Mouse (Mus musculus) heart, embryonic 15.5 days (tissue): ENCODE results near the gene Klc2. TPM values are rescaled to one million over a fixed set of nuclear protein-coding genes. Genes with fewer than 3 reads are reported as not detected.

Experiments
- ATAC-seq: fragments of 200-750 bp; cut with Nextera tagmentation; replicated peaks from 2 replicates; pipeline ENCODE4 v1.8.0; 2017; ENCODE audit warnings: low read depth, moderate TSS enrichment; ENCODE audit not compliant: insufficient number of reproducible peaks, insufficient read depth, low FRiP score
- H3K27ac ChIP-seq: fragments of 300-500 bp; sonication (generic); 2 replicates; pipeline ENCODE4 v1.5.1; 2015; ENCODE audit warnings: mild to moderate bottlenecking, inconsistent platforms
- H3K27me3 ChIP-seq: fragments of 300-500 bp; sonication (generic); 2 replicates; pipeline ENCODE4 v1.6.1; 2015; ENCODE audit warnings: inconsistent platforms
- H3K36me3 ChIP-seq: fragments of 300-500 bp; sonication (generic); 2 replicates; pipeline ENCODE4 v1.6.1; 2015; ENCODE audit warnings: mild to moderate bottlenecking, inconsistent platforms
- H3K4me1 ChIP-seq: fragments of 300-500 bp; sonication (generic); replicated peaks from 2 replicates; pipeline ENCODE4 v1.6.1; 2015; ENCODE audit warnings: inconsistent platforms
- H3K4me2 ChIP-seq: fragments of 300-500 bp; sonication (generic); 2 replicates; pipeline ENCODE4 v1.6.1; 2015; ENCODE audit warnings: inconsistent platforms, mild to moderate bottlenecking, moderate library complexity
- H3K4me3 ChIP-seq: fragments of 300-500 bp; sonication (generic); 2 replicates; pipeline ENCODE4 v1.5.1; 2015; ENCODE audit warnings: mild to moderate bottlenecking, inconsistent platforms
- H3K9ac ChIP-seq: fragments of 300-500 bp; sonication (generic); 2 replicates; pipeline ENCODE4 v1.6.1; 2015; ENCODE audit warnings: mild to moderate bottlenecking, inconsistent platforms
- H3K9me3 ChIP-seq: fragments of 300-500 bp; sonication (generic); replicated peaks from 2 replicates; pipeline ENCODE4 v1.6.1; 2016; ENCODE audit warnings: inconsistent platforms
- WGBS: fragments of 180-500 bp; shearing (Covaris S2); methylation state at CpG from one replicate; pipeline ENCODE4 v1.1.7; 2015; ENCODE audit warnings: mixed read lengths; 5-methylcytosine and 5-hydroxymethylcytosine counted together
- polyA plus RNA-seq: library from polyadenylated mRNA; unstranded; fragments of >200 nt; fragmentation: Nextera tagmentation; extraction: Ambion mirVana; gene quantifications from 2 replicates; pipeline ENCODE4 v1.2.1, GENCODE M21; 2015

The Klc2 gene
- polyA plus RNA-seq, 1 experiment from 2014 or later = 17.1 TPM

DNA sequence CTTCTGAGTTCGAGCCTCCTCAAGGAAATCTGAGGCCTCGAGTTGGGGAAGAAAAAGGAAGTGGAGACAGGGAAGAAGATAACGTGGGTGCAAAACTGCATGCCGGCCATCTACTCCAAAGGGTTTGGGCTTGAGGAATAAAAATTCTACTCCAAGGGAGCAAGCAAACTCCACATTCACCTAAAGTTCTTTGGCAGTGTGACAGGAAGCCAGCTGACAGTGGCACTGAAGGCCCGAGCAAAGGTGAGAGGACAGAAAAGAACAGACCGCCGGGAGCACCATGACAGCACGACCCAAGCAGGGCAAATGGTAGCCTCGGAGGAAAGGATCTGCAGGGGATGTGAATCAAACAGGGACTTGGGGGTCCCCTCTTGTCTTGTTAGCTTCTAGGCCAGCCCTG lies 12.3 kb downstream of the Klc2 start:
- H3K27ac ChIP-seq = peak overlapping the region; percentile 96
- ATAC-seq = no peak
- H3K4me1 ChIP-seq = peaks cover 22% of the 10 kb centered on the region
- H3K9me3 ChIP-seq = no peaks in the 10 kb centered on the region
- peak overlapping the region; percentile 87 for H3K4me2 ChIP-seq
- H3K9ac ChIP-seq = peak overlapping the region; percentile 90
- 4% methylated on average over 9 of the region's 9 CpGs for WGBS
- H3K36me3 ChIP-seq = peaks cover 60% of the 10 kb centered on the region
- no peaks in the 10 kb centered on the region for H3K27me3 ChIP-seq
- peak overlapping the region; percentile 88 for H3K4me3 ChIP-seq

DNA sequence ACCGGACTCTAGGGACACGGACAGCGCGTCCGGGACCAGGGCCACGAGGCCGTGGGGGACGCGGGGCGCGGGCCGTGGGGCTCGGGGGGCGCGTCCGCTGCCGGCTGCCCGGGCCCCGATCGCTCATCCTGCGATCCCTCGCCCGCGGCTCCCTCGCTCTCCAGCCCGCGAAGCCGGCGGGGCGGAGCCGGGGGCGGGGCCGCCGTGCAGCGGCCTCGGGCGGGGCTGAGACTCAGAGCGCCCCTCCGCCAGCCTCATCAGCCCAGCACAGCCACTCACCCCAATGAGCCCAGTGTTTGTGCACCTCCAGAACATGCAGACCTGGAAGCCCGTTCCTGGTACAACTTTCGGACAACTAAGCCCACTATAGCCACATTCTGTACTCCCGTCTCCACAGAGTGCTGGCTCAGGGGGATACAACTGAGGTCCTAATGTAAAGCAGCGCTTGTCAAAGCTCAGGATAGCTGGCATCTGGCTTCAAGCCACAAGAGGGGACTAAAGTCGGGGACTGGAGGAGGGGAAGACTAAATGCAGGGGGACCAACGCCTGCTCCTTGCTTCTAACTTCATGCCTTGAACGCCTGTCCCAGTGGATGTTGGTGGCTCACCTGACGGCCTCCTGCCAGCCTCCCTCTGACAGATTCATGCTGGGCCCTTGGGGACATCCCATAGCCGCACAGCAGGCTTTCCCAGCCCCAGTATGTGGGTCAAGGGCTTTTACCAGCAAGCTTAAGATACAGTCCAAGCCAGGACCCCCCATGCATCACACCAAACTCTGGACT lies 19.8 kb downstream of the Klc2 start, which contains the start of gene Cnih2:
TSS of gene Cnih2 (minus strand) at position 159 of the 781 bp plus-strand sequence.
- H3K4me3 ChIP-seq = peak within 1 kb of the TSS; percentile 55
- ATAC-seq = peak; percentile 47; the same call in 1 of the 2 replicates
- WGBS = 3% methylated on average over 45 of the region's 48 CpGs
- H3K27me3 ChIP-seq = peaks cover 15% of the 10 kb centered on the region; the same call in 1 of the 2 replicates
- H3K9me3 ChIP-seq = no peaks in the 10 kb centered on the region
- peak within 1 kb of the TSS; percentile 96 for H3K4me2 ChIP-seq
- peak within 1 kb of the TSS; percentile 69 for H3K9ac ChIP-seq
- no peak within 1 kb of the TSS for H3K27ac ChIP-seq
- peaks cover 38% of the 10 kb centered on the region for H3K36me3 ChIP-seq
- H3K4me1 ChIP-seq = peaks cover 55% of the 10 kb centered on the region

GRCm38 (mm10) chr19:5097521-5098362 lies 20.6 kb downstream of the Klc2 start:
- H3K36me3 ChIP-seq = peaks cover 34% of the 10 kb centered on the region
- 6% methylated on average over 31 of the region's 31 CpGs for WGBS
- peak overlapping the region; percentile 69 for H3K9ac ChIP-seq
- H3K9me3 ChIP-seq = no peaks in the 10 kb centered on the region
- peak overlapping the region; percentile 55 for H3K4me3 ChIP-seq
- no peak for ATAC-seq
- no peak overlapping the region for H3K27ac ChIP-seq
- peaks cover 55% of the 10 kb centered on the region for H3K4me1 ChIP-seq
- peak overlapping the region; percentile 96 for H3K4me2 ChIP-seq
- H3K27me3 ChIP-seq = peaks cover 15% of the 10 kb centered on the region; the same call in 1 of the 2 replicates

- no peaks in the 10 kb centered on the region for H3K9me3 ChIP-seq
- no peak for ATAC-seq
- H3K9ac ChIP-seq = no peak overlapping the region
- WGBS = 6% methylated on average over 9 of the region's 9 CpGs
- H3K27ac ChIP-seq = no peak overlapping the region
- H3K4me1 ChIP-seq = peaks cover 55% of the 10 kb centered on the region
- no peak overlapping the region for H3K4me3 ChIP-seq
- peaks cover 35% of the 10 kb centered on the region for H3K36me3 ChIP-seq
- H3K4me2 ChIP-seq = 0 out of 2 replicates have a peak overlapping the region, but pooled peaks have one; percentile 3
- H3K27me3 ChIP-seq = peaks cover 15% of the 10 kb centered on the region; the same call in 1 of the 2 replicates
Measured at GRCm38 (mm10) chr19:5095887-5096474, 22.4 kb downstream of the Klc2 start.

GRCm38 (mm10) chr19:5094746-5095417 lies 23.5 kb downstream of the Klc2 start:
- Histone ChIP-seq H3K4me3 (0 out of 2 replicates have a peak overlapping the region, but pooled peaks have one; percentile 1), H3K27me3 (peaks cover 15% of the 10 kb centered on the region; the same call in 1 of the 2 replicates), H3K9ac (no peak overlapping the region), H3K4me1 (peaks cover 47% of the 10 kb centered on the region), H3K36me3 (peaks cover 35% of the 10 kb centered on the region), H3K4me2 (no peak overlapping the region), H3K27ac (no peak overlapping the region), H3K9me3 (no peaks in the 10 kb centered on the region)
- 40% methylated on average over 11 of the region's 11 CpGs for WGBS
- no peak for ATAC-seq

GRCm38 (mm10) chr19:5094243-5094632 lies 24.1 kb downstream of the Klc2 start:
- Histone ChIP-seq H3K4me1 (peaks cover 51% of the 10 kb centered on the region), H3K4me2 (0 out of 2 replicates have a peak overlapping the region, but pooled peaks have one; percentile 10), H3K27me3 (peaks cover 15% of the 10 kb centered on the region; the same call in 1 of the 2 replicates), H3K4me3 (0 out of 2 replicates have a peak overlapping the region, but pooled peaks have one; percentile 1), H3K9ac (no peak overlapping the region), H3K36me3 (peaks cover 28% of the 10 kb centered on the region), H3K27ac (no peak overlapping the region), H3K9me3 (no peaks in the 10 kb centered on the region)
- WGBS = under 1% methylated on average over 21 of the region's 21 CpGs
- ATAC-seq = peak; percentile 63

DNA sequence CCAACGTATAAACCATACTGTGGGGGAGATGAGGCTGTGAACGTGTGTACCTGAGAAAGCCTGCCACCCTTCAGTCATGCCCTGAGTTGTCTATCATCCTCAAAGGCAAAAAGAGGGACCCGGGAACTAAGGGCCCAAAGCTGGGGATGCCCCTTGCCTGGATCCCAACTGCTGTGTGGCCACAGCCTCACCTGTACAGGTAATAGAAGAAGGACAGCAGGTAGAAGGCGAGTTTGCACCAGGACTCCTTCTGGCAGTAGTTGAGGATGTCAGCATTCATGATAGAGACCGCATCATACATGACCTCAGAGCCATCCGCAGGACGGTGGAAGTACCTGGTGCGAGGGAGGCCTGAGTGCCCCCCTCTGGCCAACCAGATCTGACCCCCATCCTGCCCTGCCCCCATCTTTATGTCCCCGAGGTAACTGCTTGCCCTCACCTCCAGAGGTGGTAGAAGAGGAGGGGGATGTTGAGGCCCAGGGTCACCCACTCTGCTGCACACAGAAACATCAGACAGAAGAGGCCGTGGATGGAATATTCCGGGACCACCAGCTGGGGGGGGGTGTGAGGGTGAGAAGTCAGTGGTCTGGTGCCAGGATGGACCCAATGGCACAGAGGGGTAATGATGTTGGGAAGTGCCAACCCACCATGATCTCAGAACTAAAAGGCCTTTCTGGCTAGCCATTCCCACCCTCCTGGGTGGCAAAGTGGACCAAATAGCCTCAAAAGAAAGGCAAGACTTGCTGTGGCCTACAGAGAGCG lies 24.7 kb downstream of the Klc2 start:
- H3K27me3 ChIP-seq = peaks cover 15% of the 10 kb centered on the region; the same call in 1 of the 2 replicates
- no peak for ATAC-seq
- no peak overlapping the region for H3K9ac ChIP-seq
- H3K4me1 ChIP-seq = peaks cover 54% of the 10 kb centered on the region
- H3K27ac ChIP-seq = no peak overlapping the region
- WGBS = 67% methylated on average over 12 of the region's 12 CpGs
- no peak overlapping the region for H3K4me3 ChIP-seq
- 0 out of 2 replicates have a peak overlapping the region, but pooled peaks have one; percentile 10 for H3K4me2 ChIP-seq
- no peaks in the 10 kb centered on the region for H3K9me3 ChIP-seq
- peaks cover 26% of the 10 kb centered on the region for H3K36me3 ChIP-seq

DNA sequence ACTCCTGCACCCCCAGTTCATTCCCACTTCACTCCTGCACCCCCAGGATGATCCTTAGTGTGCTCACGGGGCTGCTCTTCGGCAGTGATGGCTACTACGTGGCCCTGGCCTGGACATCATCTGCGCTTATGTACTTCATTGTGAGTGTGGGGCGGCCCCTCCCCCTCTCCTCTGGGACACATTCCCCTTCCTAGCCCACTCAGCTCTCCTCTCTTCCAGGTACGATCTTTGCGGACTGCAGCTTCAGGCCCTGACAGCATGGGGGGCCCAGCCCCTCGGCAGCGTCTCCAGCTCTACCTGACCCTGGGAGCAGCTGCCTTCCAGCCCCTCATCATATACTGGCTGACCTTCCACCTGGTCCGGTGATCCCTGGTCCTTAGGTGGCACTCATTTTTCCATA lies 26.3 kb downstream of the Klc2 start:
- Histone ChIP-seq H3K9ac (no peak overlapping the region), H3K4me1 (peaks cover 45% of the 10 kb centered on the region), H3K4me3 (no peak overlapping the region), H3K27me3 (peaks cover 14% of the 10 kb centered on the region; the same call in 1 of the 2 replicates), H3K9me3 (no peaks in the 10 kb centered on the region), H3K27ac (no peak overlapping the region), H3K36me3 (peaks cover 26% of the 10 kb centered on the region), H3K4me2 (no peak overlapping the region)
- ATAC-seq = no peak
- WGBS = 85% methylated on average over 10 of the region's 10 CpGs

DNA sequence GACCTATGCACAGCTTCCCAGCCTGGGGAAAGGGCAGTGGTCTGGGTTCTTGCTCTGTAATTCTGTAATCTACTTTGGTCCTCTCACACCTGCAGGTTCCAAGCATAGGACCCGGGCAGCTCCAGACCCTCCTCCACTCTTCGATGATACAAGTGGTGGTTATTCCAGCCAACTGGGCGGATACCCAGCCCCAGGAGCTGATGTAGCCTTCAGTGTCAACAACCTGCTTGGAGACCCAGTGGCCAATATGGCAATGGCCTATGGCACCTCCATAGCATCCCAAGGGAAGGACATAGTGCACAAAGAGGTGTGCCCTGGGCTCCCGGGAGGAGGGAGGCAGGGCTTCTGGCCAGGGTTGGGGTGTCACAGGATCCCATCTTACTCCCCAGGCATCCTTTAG lies 29.0 kb downstream of the Klc2 start:
- Histone ChIP-seq H3K4me3 (peak overlapping the region; percentile 71), H3K9me3 (no peaks in the 10 kb centered on the region), H3K27ac (no peak overlapping the region), H3K36me3 (peaks cover 26% of the 10 kb centered on the region), H3K4me2 (peak overlapping the region; percentile 82), H3K27me3 (peaks cover 23% of the 10 kb centered on the region), H3K4me1 (peaks cover 35% of the 10 kb centered on the region), H3K9ac (peak overlapping the region; percentile 74; the same call in 1 of the 2 replicates)
- WGBS = 88% methylated on average over 4 of the region's 4 CpGs
- no peak for ATAC-seq
